Mouse (Mus musculus) urinary bladder, postnatal 10 days (tissue): ENCODE data around the gene Eif4e3.

Experiments
- DNase-seq: peaks from one replicate; pipeline ENCODE4 v3.0.0; 2022; ENCODE audit warnings: low spot score

The Eif4e3 gene

DNA sequence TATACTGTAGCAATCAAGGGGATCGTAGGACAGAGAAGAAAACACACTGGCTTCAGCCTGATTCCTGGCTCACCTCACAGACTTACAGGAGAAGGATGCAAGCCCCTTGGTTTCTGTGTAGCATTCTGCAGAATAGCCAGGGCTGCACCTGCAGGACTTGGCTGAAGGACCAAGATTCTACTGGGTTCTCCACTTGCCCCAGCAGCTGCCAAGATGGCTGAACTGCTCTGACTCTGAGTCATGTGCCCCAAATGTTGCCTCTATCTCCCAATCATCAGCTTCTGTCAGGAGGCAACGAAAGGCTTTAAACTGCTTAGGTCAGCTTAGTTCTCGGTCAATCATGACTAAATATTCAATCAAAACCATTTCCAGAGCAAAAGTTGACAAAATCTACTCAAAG is 42.0 kb downstream of the Eif4e3 start:
- DNase-seq, result no peak

- DNase-seq, result no peak
Observed at GRCm38 (mm10) chr6:99623641-99624040, 42.9 kb downstream of the Eif4e3 start.

- DNase-seq, result no peak
Observed at GRCm38 (mm10) chr6:99621167-99621566, 45.4 kb downstream of the Eif4e3 start.

DNA sequence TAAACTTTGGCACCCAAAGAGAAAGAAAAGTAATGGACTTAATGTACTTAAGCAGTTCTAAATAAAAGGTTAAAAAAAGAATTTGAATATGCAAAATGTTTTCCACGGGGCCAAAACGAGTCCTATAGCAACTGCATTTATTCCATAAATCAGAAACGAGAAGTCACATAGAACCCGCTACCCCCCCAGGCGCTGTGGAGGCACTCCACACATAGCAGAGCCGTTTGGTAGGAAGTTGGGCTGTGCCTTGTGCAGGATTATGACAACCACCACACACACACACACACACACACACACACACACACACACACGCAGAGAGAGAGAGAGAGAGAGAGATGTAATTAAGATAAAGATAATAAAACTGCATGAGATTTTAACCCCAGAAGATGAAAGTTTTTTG is 46.1 kb downstream of the Eif4e3 start:
- DNase-seq, result no peak

DNA sequence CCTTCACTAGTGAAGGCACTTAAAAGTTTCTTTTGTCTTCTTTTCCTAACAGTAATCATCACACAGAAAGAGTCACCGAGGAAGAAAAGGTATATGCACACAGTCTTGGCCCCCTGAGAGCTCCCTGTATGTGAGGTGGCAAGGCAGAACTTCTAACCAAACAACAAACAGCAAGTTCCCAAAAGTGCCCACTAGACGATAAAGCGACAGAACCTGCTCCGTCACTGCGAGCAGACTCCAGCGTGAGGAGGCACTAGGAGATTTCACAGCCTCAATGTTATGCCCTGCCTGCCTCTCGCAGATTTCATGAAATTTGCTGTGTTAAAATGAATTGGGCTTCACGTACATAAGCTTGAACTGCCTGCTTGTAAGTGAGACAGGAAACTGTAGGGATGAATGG is 46.6 kb downstream of the Eif4e3 start:
- no peak for DNase-seq

DNA sequence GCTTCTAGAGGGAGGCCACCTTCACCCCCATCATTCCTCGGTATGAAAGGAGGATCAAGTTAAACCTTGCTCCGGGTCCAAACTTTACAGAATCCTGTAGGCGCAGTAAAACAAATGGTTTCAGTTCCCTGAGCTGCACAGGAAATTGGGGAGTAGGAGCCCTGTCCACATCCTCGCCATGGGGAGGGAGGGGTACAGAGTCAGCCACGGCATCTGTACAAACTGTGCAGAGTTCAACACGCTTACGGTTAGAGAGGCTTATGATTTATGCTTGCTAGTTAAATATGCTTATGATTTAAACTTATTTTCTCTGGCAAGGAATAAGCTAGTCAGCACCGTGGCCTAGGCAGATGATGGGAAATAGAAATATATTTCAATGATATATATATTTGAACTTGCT is 47.1 kb downstream of the Eif4e3 start:
- no peak for DNase-seq

GRCm38 (mm10) chr6:99617867-99618266 is 48.7 kb downstream of the Eif4e3 start:
- DNase-seq, result no peak

DNA sequence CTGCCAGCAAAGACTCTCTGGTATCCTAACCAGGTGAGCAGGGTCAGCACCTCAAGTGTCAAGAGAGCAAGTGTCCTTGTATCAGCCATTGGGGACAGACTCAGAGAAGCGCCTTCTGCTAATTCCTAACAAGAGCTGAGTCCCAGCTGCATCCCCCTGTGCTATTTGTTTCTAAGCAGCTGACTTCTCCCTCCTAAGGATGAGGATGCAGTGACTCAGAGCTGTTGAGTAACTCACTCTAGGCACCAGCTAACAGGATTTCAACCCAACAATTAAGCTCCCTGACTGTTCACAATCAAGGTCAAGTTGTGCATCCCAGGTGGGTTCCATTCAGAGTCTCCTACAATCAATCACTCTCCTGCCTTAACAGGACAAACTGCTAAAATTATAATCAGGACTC is 49.2 kb downstream of the Eif4e3 start:
- no peak for DNase-seq

- no peak for DNase-seq
Observed at GRCm38 (mm10) chr6:99615272-99615751, 51.3 kb downstream of the Eif4e3 start.

GRCm38 (mm10) chr6:99614566-99615271 is 51.9 kb downstream of the Eif4e3 start:
- DNase-seq, result no peak

- no peak for DNase-seq
Observed at GRCm38 (mm10) chr6:99611866-99612265, 54.7 kb downstream of the Eif4e3 start.

DNA sequence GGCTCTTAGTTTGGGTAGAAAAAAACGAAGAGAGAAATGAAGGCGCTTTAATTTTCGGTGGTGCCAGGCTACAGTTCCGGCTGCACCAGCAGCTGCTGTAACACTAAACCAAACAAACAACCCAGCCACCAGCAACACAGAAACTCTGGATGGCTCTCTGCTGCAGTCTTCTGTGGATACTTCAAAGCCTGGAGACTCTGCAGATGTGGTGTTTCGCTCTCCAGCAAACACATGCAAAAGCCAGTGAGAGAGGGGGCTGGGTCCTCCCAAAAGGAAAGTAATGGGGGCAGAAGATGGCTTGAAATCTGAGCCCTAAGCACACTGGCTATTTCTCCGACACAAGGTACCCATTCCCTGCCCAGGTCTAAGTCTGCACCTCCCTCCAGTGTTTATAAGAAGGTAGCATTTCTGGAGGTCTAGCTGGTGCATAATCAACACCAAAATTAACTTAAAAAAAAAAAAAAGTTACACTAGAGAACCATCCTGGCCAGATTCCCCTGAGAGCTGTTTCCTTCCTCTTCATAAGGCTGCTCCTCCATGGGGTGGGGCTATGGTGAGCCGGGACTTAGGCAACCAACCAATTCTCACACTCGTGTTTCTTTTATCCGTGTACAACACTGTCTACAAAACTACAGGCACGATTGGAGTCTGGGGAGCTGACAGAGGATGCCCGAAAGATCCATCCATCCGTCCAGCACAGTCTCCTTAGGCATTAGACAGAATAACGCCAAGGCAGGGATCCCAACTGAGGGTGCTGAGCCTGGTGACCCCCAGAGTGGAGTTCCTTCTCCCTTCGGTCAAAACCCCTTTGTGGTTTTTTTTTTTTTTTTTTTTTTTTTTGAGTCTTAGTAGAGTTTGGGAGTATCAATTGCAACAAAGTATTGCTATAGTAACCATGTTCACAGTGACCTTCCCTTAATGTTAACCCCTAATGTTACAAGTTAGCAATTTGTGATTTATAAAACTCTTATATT is 55.8 kb downstream of the Eif4e3 start:
- DNase-seq, result no peak

DNA sequence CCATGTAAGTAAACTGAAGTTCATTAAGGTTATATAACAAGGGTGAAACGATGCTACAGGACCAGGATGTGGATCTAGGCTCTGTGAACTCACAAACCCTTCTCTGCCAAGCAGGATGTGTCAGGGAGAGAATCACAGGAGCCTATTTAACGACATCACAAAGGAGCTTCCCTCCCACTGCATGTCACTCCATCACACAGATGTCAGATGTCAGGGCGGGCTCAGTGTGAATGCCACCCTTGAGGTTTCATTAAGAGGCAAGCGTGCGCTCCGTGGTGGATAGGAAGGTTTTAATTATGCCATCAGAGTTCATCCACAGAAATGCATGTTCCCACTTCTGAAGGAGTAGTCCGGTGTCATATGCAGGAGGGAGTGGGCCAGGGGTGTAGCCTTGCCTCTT is 60.5 kb downstream of the Eif4e3 start:
- DNase-seq, result no peak

- DNase-seq, result peak; percentile 23
Observed at GRCm38 (mm10) chr6:99604758-99605157, 61.8 kb downstream of the Eif4e3 start.

DNA sequence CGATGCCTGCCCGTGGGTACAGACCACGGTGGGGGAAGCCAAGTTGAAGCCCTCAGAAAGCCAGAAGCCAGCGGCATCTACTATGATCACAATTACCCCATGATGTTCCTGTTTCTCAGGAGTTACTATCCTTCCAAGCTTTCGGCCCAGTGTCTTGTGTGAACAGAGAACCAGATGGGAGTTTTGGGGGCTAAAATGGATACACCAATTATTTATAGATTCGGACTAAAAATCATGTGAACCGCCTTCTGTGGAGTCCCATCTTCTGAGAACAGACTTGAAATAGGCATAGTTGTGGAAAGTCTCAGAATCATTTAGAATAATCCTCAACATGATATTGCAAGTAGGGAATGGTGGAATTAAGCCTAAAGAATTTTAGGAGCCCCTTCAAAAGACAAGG is 64.1 kb downstream of the Eif4e3 start:
- DNase-seq, result no peak

DNA sequence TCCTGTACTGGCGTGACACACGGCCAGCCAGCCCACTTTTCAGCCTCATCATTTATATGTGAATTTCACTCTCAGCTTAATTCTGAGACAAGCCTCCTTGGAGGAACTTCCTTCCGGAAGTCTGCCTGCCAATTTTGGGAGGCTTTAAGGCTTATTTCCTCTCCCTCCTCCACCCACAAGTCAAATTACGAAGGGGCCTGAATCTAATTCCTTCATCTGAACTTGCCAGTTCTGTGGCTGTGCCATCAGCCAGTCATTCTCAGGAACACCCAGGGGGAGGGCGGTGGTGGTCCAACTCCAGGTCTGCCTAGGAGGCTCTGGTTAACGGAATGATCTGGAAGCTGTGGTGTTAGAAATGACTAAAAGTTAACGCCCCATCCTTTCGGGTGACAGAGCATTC is 65.7 kb downstream of the Eif4e3 start:
- no peak for DNase-seq

GRCm38 (mm10) chr6:99600168-99600793 is 66.3 kb downstream of the Eif4e3 start:
- no peak for DNase-seq

DNA sequence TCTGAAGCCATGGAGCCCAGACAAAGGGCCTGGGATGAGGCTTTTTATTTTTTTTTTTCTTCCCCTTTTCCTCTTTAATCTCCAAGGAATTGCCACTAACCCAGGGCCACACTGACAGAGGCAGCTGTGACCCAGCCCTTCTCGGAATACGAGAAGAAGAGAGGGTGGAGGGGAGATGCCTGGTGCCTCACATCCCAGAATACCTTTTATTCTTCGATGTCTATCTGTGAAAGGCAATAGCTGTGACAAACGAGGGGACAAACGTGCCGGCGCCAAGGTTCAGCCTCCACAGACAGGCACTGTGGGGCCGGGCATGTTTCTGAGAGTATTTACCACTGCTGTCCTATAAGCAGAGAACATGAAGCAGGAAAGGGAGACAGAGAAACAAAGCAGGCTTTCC is 66.9 kb downstream of the Eif4e3 start:
- DNase-seq, result no peak

- DNase-seq, result no peak
Observed at GRCm38 (mm10) chr6:99599229-99599628, 67.3 kb downstream of the Eif4e3 start.

- no peak for DNase-seq
Observed at GRCm38 (mm10) chr6:99577040-99577439, 89.5 kb downstream of the Eif4e3 start.

DNA sequence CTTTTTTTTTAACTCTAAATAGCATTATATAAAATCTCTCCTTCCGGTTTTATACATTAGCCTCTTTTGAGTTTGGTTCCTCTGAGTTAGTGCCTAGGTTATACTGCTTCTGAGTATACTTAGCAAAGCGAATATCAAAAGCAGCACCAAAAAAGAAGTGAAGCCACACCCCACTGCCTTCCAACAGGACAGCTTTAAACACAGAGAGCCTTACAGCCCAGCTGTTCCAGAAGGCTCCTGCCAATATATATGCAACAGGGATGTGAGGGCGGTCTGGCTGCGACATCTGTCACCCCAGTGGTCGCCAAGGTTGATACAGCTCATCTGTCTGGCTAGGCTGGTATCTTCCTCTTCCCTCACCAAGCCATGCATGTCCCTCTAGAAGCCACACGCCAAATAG is 90.9 kb downstream of the Eif4e3 start:
- no peak for DNase-seq
